Mouse (Mus musculus): ENCODE data around the gene L3mbtl3. TPM values are rescaled to one million over a fixed set of nuclear protein-coding genes. Genes with fewer than 3 reads are reported as not detected.

Gene L3mbtl3
- polyA plus RNA-seq, 1 experiment = 4.0 TPM

DNA sequence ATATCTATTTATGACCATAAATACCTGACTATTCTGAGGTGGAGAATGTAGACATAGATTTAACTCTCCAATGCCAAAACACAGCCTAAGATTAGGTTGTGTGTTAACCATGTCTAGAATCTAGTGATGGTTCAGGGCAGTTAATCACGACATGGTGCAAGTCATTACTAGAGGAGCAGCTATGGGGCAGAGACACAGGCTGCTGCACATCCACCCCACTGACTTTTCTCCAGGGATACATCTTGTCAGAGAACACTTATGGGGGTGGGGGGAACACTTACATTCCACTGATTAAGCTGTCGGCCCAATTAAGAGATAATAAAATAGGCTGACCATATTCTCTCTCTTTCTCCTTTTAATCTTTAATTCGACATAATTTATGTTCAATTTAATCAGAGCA, 46.9 kb downstream of the L3mbtl3 start:
- Histone ChIP-seq H3K36me3 (ENCODE audit: control insufficient read depth, insufficient read depth) (no peaks in the 10 kb centered on the region), H3K27me3 (ENCODE audit: control insufficient read depth, insufficient read depth, insufficient read length) (no peaks in the 10 kb centered on the region), H3ac (ENCODE audit: control insufficient read depth, insufficient read length) (no peak overlapping the region)

DNA sequence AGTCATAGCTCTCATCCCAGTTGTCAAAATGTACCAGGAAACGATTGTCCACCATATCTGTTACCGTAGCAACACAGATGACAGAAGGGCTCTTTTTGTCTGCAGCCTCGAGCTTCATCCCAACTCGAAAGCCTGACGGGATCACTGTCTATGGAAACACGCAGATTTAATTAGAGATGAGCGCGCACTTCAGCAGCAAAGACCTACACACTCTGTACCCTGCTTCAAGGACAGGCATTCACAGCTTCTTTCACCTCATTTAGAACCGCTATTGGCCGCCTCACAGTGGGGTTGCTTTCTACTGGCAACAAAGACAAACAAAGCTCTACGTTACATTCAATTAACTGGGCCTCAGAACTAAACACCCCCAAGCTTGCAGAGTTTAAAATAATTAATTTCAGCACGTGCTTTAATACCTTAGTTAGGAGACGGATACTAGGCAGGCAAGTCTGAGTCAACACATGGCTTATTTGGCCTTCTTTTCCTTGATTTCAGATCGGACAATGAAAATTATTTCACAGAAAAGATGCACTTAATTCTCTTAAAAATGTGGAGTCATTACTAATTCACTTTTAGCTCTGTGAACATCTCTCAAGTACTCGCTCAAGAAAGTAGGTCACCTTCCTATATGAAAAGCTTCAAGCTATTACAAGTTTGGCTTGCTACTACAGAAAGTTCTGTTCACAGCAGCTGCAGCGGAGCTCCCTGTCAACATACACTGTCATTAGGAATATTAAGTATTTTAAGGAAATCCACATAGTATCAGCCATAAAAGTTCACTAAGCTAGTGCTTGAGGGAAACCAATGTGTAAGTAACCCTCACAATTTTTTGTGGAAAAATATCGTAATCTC, 47.9 kb downstream of the L3mbtl3 start:
- Histone ChIP-seq H3ac (ENCODE audit: control insufficient read depth, insufficient read length) (no peak overlapping the region), H3K27me3 (ENCODE audit: control insufficient read depth, insufficient read depth, insufficient read length) (no peaks in the 10 kb centered on the region), H3K36me3 (ENCODE audit: control insufficient read depth, insufficient read depth) (no peaks in the 10 kb centered on the region), H3K4me2 (ENCODE audit: low read depth) (no peak overlapping the region), H3K4me3 (no peak overlapping the region), H3K79me2 (ENCODE audit: control insufficient read depth, insufficient read depth) (no peaks in the 10 kb centered on the region)
- TF ChIP-seq CEBPB (IDR thresholded peaks at IDR 0.05; ENCODE audit: insufficient read depth, poor library complexity, severe bottlenecking) (no peak), MAX (IDR thresholded peaks at IDR 0.05; ENCODE audit: low read depth) (no peak), REST (IDR thresholded peaks at IDR 0.05; ENCODE audit: insufficient read depth, insufficient read length) (no peak), MYOG (IDR thresholded peaks at IDR 0.05; ENCODE audit: control insufficient read depth in 1 of 3, insufficient read depth in 1 of 3, insufficient read length in 2 of 3, low read depth in 2 of 3) (no peak), USF1 (IDR thresholded peaks at IDR 0.05; ENCODE audit: low read depth) (no peak), MYOD1 (IDR thresholded peaks at IDR 0.05; ENCODE audit: control insufficient read depth in 1 of 3, insufficient read length in 2 of 3, low read depth in 2 of 3) (no peak), SRF (IDR thresholded peaks at IDR 0.05; ENCODE audit: control insufficient read depth, insufficient read length, low read depth) (no peak), TCF3 (IDR thresholded peaks at IDR 0.05; ENCODE audit: insufficient read length, low read depth) (no peak)

More for the DNA sequence above, 46.9 kb downstream of the L3mbtl3 start:
- Histone ChIP-seq H3K4me3 (no peak overlapping the region), H3K4me2 (ENCODE audit: low read depth) (no peak overlapping the region), H3K79me2 (ENCODE audit: control insufficient read depth, insufficient read depth) (no peaks in the 10 kb centered on the region)
- TF ChIP-seq TCF12 (IDR thresholded peaks at IDR 0.05; ENCODE audit: insufficient read depth, poor library complexity, severe bottlenecking) (no peak), E2F4 (IDR thresholded peaks at IDR 0.05; ENCODE audit: insufficient read depth) (no peak), MYOG (IDR thresholded peaks at IDR 0.05; ENCODE audit: control insufficient read depth in 1 of 3, insufficient read depth in 1 of 3, insufficient read length in 2 of 3, low read depth in 2 of 3) (no peak), POLR2AphosphoS2 (IDR thresholded peaks at IDR 0.05; ENCODE audit: insufficient read length, low read depth) (no peak), POLR2A (IDR thresholded peaks at IDR 0.05; ENCODE audit: insufficient read length, low read depth) (no peak), TCF3 (IDR thresholded peaks at IDR 0.05; ENCODE audit: insufficient read length, low read depth) (no peak), SRF (IDR thresholded peaks at IDR 0.05; ENCODE audit: control insufficient read depth, insufficient read length, low read depth) (no peak), MAX (IDR thresholded peaks at IDR 0.05; ENCODE audit: low read depth) (no peak), USF1 (IDR thresholded peaks at IDR 0.05; ENCODE audit: low read depth) (no peak), MYOD1 (IDR thresholded peaks at IDR 0.05; ENCODE audit: control insufficient read depth in 1 of 3, insufficient read length in 2 of 3, low read depth in 2 of 3) (no peak), REST (IDR thresholded peaks at IDR 0.05; ENCODE audit: insufficient read depth, insufficient read length) (no peak)

GRCm38 (mm10) chr10:26327291-26327690, 48.5 kb downstream of the L3mbtl3 start:
- H3ac ChIP-seq (ENCODE audit: control insufficient read depth, insufficient read length) = no peak overlapping the region
- no peaks in the 10 kb centered on the region for H3K27me3 ChIP-seq (ENCODE audit: control insufficient read depth, insufficient read depth, insufficient read length)
- H3K36me3 ChIP-seq (ENCODE audit: control insufficient read depth, insufficient read depth) = no peaks in the 10 kb centered on the region
- no peak overlapping the region for H3K4me2 ChIP-seq (ENCODE audit: low read depth)
- TF ChIP-seq MYOG (IDR thresholded peaks at IDR 0.05; ENCODE audit: control insufficient read depth in 1 of 3, insufficient read depth in 1 of 3, insufficient read length in 2 of 3, low read depth in 2 of 3) (no peak), TCF12 (IDR thresholded peaks at IDR 0.05; ENCODE audit: insufficient read depth, poor library complexity, severe bottlenecking) (no peak), E2F4 (IDR thresholded peaks at IDR 0.05; ENCODE audit: insufficient read depth) (no peak), USF1 (IDR thresholded peaks at IDR 0.05; ENCODE audit: low read depth) (no peak), MYOD1 (IDR thresholded peaks at IDR 0.05; ENCODE audit: control insufficient read depth in 1 of 3, insufficient read length in 2 of 3, low read depth in 2 of 3) (no peak), POLR2AphosphoS2 (IDR thresholded peaks at IDR 0.05; ENCODE audit: insufficient read length, low read depth) (no peak), TCF3 (IDR thresholded peaks at IDR 0.05; ENCODE audit: insufficient read length, low read depth) (no peak), REST (IDR thresholded peaks at IDR 0.05; ENCODE audit: insufficient read depth, insufficient read length) (no peak), POLR2A (IDR thresholded peaks at IDR 0.05; ENCODE audit: insufficient read length, low read depth) (no peak), SRF (IDR thresholded peaks at IDR 0.05; ENCODE audit: control insufficient read depth, insufficient read length, low read depth) (no peak), MAX (IDR thresholded peaks at IDR 0.05; ENCODE audit: low read depth) (no peak), CEBPB (IDR thresholded peaks at IDR 0.05; ENCODE audit: insufficient read depth, poor library complexity, severe bottlenecking) (no peak)
- no peaks in the 10 kb centered on the region for H3K79me2 ChIP-seq (ENCODE audit: control insufficient read depth, insufficient read depth)
- no peak overlapping the region for H3K4me3 ChIP-seq

DNA sequence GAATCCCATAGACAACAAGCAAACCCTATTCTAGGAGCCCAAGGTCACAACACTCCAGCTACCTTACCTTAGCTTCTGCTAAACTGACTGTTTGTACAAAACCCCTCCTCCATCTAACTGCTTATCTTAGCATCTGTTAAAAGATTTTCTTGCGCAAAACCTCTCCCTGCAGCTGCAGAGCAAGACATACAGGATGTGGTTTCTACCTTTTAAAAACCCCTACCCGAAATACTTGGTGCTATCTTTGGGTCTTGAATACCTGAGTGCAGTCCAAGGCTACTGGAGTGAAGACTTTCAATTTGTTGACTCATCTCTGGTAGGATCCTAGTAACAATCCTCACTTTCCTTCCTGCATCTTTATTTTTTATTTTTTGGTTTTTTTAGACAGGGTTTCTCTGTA, 50.5 kb downstream of the L3mbtl3 start:
- Histone ChIP-seq H3K4me3 (no peak overlapping the region), H3K79me2 (ENCODE audit: control insufficient read depth, insufficient read depth) (no peaks in the 10 kb centered on the region), H3ac (ENCODE audit: control insufficient read depth, insufficient read length) (no peak overlapping the region), H3K36me3 (ENCODE audit: control insufficient read depth, insufficient read depth) (no peaks in the 10 kb centered on the region), H3K4me2 (ENCODE audit: low read depth) (no peak overlapping the region), H3K27me3 (ENCODE audit: control insufficient read depth, insufficient read depth, insufficient read length) (no peaks in the 10 kb centered on the region)
- TF ChIP-seq POLR2A (IDR thresholded peaks at IDR 0.05; ENCODE audit: insufficient read length, low read depth) = no peak
- no peak for TF ChIP-seq MYOD1 (IDR thresholded peaks at IDR 0.05; ENCODE audit: control insufficient read depth in 1 of 3, insufficient read length in 2 of 3, low read depth in 2 of 3)
- TF ChIP-seq MYOG (IDR thresholded peaks at IDR 0.05; ENCODE audit: control insufficient read depth in 1 of 3, insufficient read depth in 1 of 3, insufficient read length in 2 of 3, low read depth in 2 of 3) = no peak
- no peak for TF ChIP-seq CEBPB (IDR thresholded peaks at IDR 0.05; ENCODE audit: insufficient read depth, poor library complexity, severe bottlenecking)
- TF ChIP-seq MAX (IDR thresholded peaks at IDR 0.05; ENCODE audit: low read depth) = no peak
- no peak for TF ChIP-seq USF1 (IDR thresholded peaks at IDR 0.05; ENCODE audit: low read depth)
- TF ChIP-seq TCF12 (IDR thresholded peaks at IDR 0.05; ENCODE audit: insufficient read depth, poor library complexity, severe bottlenecking) = no peak
- TF ChIP-seq POLR2AphosphoS2 (IDR thresholded peaks at IDR 0.05; ENCODE audit: insufficient read length, low read depth) = no peak
- TF ChIP-seq E2F4 (IDR thresholded peaks at IDR 0.05; ENCODE audit: insufficient read depth) = no peak
- no peak for TF ChIP-seq REST (IDR thresholded peaks at IDR 0.05; ENCODE audit: insufficient read depth, insufficient read length)
- no peak for TF ChIP-seq TCF3 (IDR thresholded peaks at IDR 0.05; ENCODE audit: insufficient read length, low read depth)
- TF ChIP-seq SRF (IDR thresholded peaks at IDR 0.05; ENCODE audit: control insufficient read depth, insufficient read length, low read depth) = no peak

All from myocyte (in vitro differentiated cells).